Mouse (Mus musculus) neural tube, postnatal 0 days (tissue): ENCODE measurements around the gene F2rl3. TPM values are rescaled to one million over a fixed set of nuclear protein-coding genes. Genes with fewer than 3 reads are reported as not detected.

Source experiments
- polyA plus RNA-seq: library from polyadenylated mRNA; unstranded; fragments of >200 nt; fragmentation: Nextera tagmentation; extraction: Ambion mirVana; gene quantifications from 2 replicates; pipeline ENCODE4 v1.2.1, GENCODE M21; 2015

Gene F2rl3
- 0.46 TPM in 1 of 2 replicates, not detected in the other for polyA plus RNA-seq

GRCm38 (mm10) chr8:72761322-72762051 lies at the start of gene F2rl3:
F2rl3 (plus strand) TSS chr8:72761880.

GRCm38 (mm10) chr8:72722769-72723650 lies 38.7 kb upstream of the F2rl3 start, which contains the start of gene Sin3b:
Sin3b (plus strand) TSS chr8:72723285.

Other genes with a start within 250 kb of the F2rl3 start
- 11.0 and 12.0 TPM in 2 replicates for gene Med26, start 213.6 kb upstream of the F2rl3 start, polyA plus RNA-seq
- 118 and 136 TPM in 2 replicates for gene Smim7, start 190.8 kb upstream of the F2rl3 start, polyA plus RNA-seq
- 47.0 and 51.7 TPM in 2 replicates for gene Tmem38a, start 189.8 kb upstream of the F2rl3 start, polyA plus RNA-seq
- 4.9 and 5.5 TPM in 2 replicates for gene Nwd1, start 115.2 kb upstream of the F2rl3 start, polyA plus RNA-seq
- 216 and 220 TPM in 2 replicates for gene Sin3b, start 38.6 kb upstream of the F2rl3 start, polyA plus RNA-seq